Mouse (Mus musculus) ES-E14 (cell line): ENCODE results near the gene 2900011O08Rik. TPM values are rescaled to one million over a fixed set of nuclear protein-coding genes. Genes with fewer than 3 reads are reported as not detected.

ENCODE experiments used
- DNase-seq: peaks from one replicate; pipeline ENCODE4 v3.0.0-alpha.2; 2013; ENCODE audit warnings: low read depth, low spot score
- H3K27ac ChIP-seq: 2 replicates; pipeline ENCODE4 v1.5.1; 2012; ENCODE audit warnings: low read depth, mild to moderate bottlenecking, low read length, moderate library complexity, mixed read lengths; ENCODE audit not compliant: poor library complexity, insufficient read depth, severe bottlenecking
- H3K36me3 ChIP-seq: 2 replicates; pipeline ENCODE4 v1.6.1; 2012; ENCODE audit warnings: mild to moderate bottlenecking, low read length, moderate library complexity, mixed read lengths; ENCODE audit not compliant: control insufficient read depth, poor library complexity, insufficient read depth, severe bottlenecking
- H3K4me1 ChIP-seq, 2 experiments: fragments of 150-350 bp in 1 of 2; sonication (generic) in 1 of 2; 2 replicates each; pipeline ENCODE4 v1.6.1; 2012; ENCODE audit warnings: low read length in 2 of 2, mild to moderate bottlenecking in 1 of 2, mixed read lengths in 1 of 2; ENCODE audit not compliant: control insufficient read depth in 2 of 2, insufficient read depth in 2 of 2, poor library complexity in 1 of 2
- H3K4me3 ChIP-seq, 2 experiments: fragments of 150-350 bp in 1 of 2; sonication (generic) in 1 of 2; 2 replicates each; pipeline ENCODE4 v1.5.1; 2012; ENCODE audit warnings: low read length in 2 of 2, low read depth in 1 of 2, mild to moderate bottlenecking in 1 of 2, mixed read lengths in 1 of 2; ENCODE audit not compliant: insufficient read depth in 1 of 2, poor library complexity in 1 of 2, severe bottlenecking in 1 of 2
- H3K9ac ChIP-seq: 2 replicates; pipeline ENCODE4 v1.6.1; 2012; ENCODE audit warnings: low read depth, mild to moderate bottlenecking, low read length, mixed read lengths; ENCODE audit not compliant: poor library complexity, insufficient read depth, severe bottlenecking
- H3K9me3 ChIP-seq: fragments of 150-350 bp; sonication (generic); 2 replicates; pipeline ENCODE4 v1.6.1; 2012; ENCODE audit warnings: low read depth, mild to moderate bottlenecking, low read length; ENCODE audit not compliant: control insufficient read depth, insufficient read depth
- CHD2 ChIP-seq: IDR thresholded peaks from 2 replicates; pipeline ENCODE4 v1.6.1; 2014; ENCODE audit warnings: mild to moderate bottlenecking, low read depth, low read length, inconsistent platforms
- HCFC1 ChIP-seq: IDR thresholded peaks from 2 replicates; pipeline ENCODE4 v1.6.1; 2012; ENCODE audit warnings: low read length, inconsistent platforms, borderline replicate concordance; ENCODE audit not compliant: insufficient read depth
- MAFK ChIP-seq: IDR thresholded peaks from 2 replicates; pipeline ENCODE4 v1.6.1; 2014; ENCODE audit warnings: mild to moderate bottlenecking, low read depth, low read length, inconsistent platforms; ENCODE audit not compliant: insufficient read depth
- ZC3H11A ChIP-seq: IDR thresholded peaks from 2 replicates; pipeline ENCODE4 v1.6.1; 2012; ENCODE audit warnings: low read depth, mild to moderate bottlenecking, inconsistent platforms, low read length, borderline replicate concordance
- ZNF384 ChIP-seq: IDR thresholded peaks from 2 replicates; pipeline ENCODE4 v1.6.1; 2012; ENCODE audit warnings: low read depth, low read length, inconsistent platforms
- in situ Hi-C, 2 experiments: fragments of 600-800 bp; cut with MboI; formaldehyde crosslinking; loops; one replicate each; pipeline ENCODE4 v1.15.1; 2025; ENCODE audit warnings: low sequenced_read_pairs in 2 of 2, inconsistent platforms in 1 of 2; ENCODE audit not compliant: unreplicated experiment in 2 of 2
- total RNA-seq: library from RNA; depleted of rRNA; stranded (reverse); fragments of 300-350 nt; gene quantifications from 2 replicates; pipeline ENCODE4 v1.2.3, GENCODE M21; 2012

2900011O08Rik gene
- total RNA-seq, 1 experiment = 19.1 TPM

- no peak overlapping the region for H3K9ac ChIP-seq
- in situ Hi-C loops = loop anchor here in 1 of 2 experiments (10.0 kb wide), 1 partner anchor 216 kb away; the partner anchor contains the start of genes Mpv17l and Pdxdc1
- H3K36me3 ChIP-seq = peaks cover 17% of the 10 kb centered on the region
- H3K27ac ChIP-seq = no peak overlapping the region
- no peaks in the 10 kb centered on the region for H3K9me3 ChIP-seq
- H3K4me3 ChIP-seq = no peak overlapping the region
- DNase-seq = no peak
- peaks cover 6 to 9% of the 10 kb centered on the region in 2 experiments; a peak in 2 of 4 replicates for H3K4me1 ChIP-seq
- TF ChIP-seq MAFK (no peak), CHD2 (no peak)
Measured at GRCm38 (mm10) chr16:14120941-14121340, 134.5 kb downstream of the 2900011O08Rik start.

GRCm38 (mm10) chr16:14121563-14121962 is 135.2 kb downstream of the 2900011O08Rik start:
- Histone ChIP-seq H3K27ac (no peak overlapping the region), H3K36me3 (peaks cover 15% of the 10 kb centered on the region), H3K4me3 (no peak overlapping the region), H3K9ac (no peak overlapping the region), H3K4me1 (peaks cover 6 to 9% of the 10 kb centered on the region in 2 experiments; a peak in 2 of 4 replicates), H3K9me3 (no peaks in the 10 kb centered on the region)
- no peak for TF ChIP-seq HCFC1
- no peak for TF ChIP-seq ZC3H11A
- no peak for TF ChIP-seq CHD2
- TF ChIP-seq MAFK = no peak
- TF ChIP-seq ZNF384 = no peak
- no peak for DNase-seq
- in situ Hi-C loops = loop anchor here in 1 of 2 experiments (10.0 kb wide), 1 partner anchor 217 kb away; the partner anchor contains the start of genes Mpv17l and Pdxdc1

GRCm38 (mm10) chr16:14122586-14122985 is 136.2 kb downstream of the 2900011O08Rik start:
- DNase-seq = no peak
- TF ChIP-seq MAFK (no peak), ZC3H11A (peak; percentile 64; the same call in 1 of the 2 replicates)
- Histone ChIP-seq H3K27ac (peak overlapping the region; percentile 92; the same call in 1 of the 2 replicates), H3K36me3 (peaks cover 15% of the 10 kb centered on the region), H3K9ac (no peak overlapping the region), H3K4me3 (no peak overlapping the region), H3K4me1 (peaks cover 6 to 9% of the 10 kb centered on the region in 2 experiments; a peak in 2 of 4 replicates), H3K9me3 (no peaks in the 10 kb centered on the region)
- in situ Hi-C loops = loop anchor here in 1 of 2 experiments (10.0 kb wide), 1 partner anchor 218 kb away; the partner anchor contains the start of genes Mpv17l and Pdxdc1

GRCm38 (mm10) chr16:14123901-14124300 is 137.5 kb downstream of the 2900011O08Rik start:
- in situ Hi-C loops = loop anchor here in 1 of 2 experiments (10.0 kb wide), 1 partner anchor 219 kb away; the partner anchor contains the start of genes Mpv17l and Pdxdc1
- H3K27ac ChIP-seq = peak overlapping the region; percentile 92
- peaks cover 6 to 9% of the 10 kb centered on the region in 2 experiments; a peak in 2 of 4 replicates for H3K4me1 ChIP-seq
- no peak overlapping the region for H3K9ac ChIP-seq
- peak; percentile 38 for DNase-seq
- TF ChIP-seq ZC3H11A (no peak), MAFK (no peak), ZNF384 (no peak), HCFC1 (no peak), CHD2 (no peak)
- no peaks in the 10 kb centered on the region for H3K9me3 ChIP-seq
- peak overlapping the region in 1 of 2 experiments; percentile 29; a peak in 1 of 4 replicates for H3K4me3 ChIP-seq
- H3K36me3 ChIP-seq = peaks cover 15% of the 10 kb centered on the region; the same call in 1 of the 2 replicates

GRCm38 (mm10) chr16:14124709-14125108 is 138.3 kb downstream of the 2900011O08Rik start:
- H3K36me3 ChIP-seq = peaks cover 19% of the 10 kb centered on the region

More at GRCm38 (mm10) chr16:14124709-14125108, 138.3 kb downstream of the 2900011O08Rik start:
- H3K27ac ChIP-seq = peak overlapping the region; percentile 4; the same call in 1 of the 2 replicates
- TF ChIP-seq HCFC1 (no peak), CHD2 (no peak), ZNF384 (no peak)
- peaks cover 6 to 9% of the 10 kb centered on the region in 2 experiments; a peak in 2 of 4 replicates for H3K4me1 ChIP-seq
- DNase-seq = no peak
- no peaks in the 10 kb centered on the region for H3K9me3 ChIP-seq
- 0 out of 4 replicates have a peak overlapping the region, but pooled peaks of 1 of the 2 experiments have one; percentile 7 for H3K4me3 ChIP-seq
- H3K9ac ChIP-seq = no peak overlapping the region; the same call in 1 of the 2 replicates
- in situ Hi-C loops = loop anchor here in 1 of 2 experiments (10.0 kb wide), 1 partner anchor 220 kb away; the partner anchor contains the start of genes Mpv17l and Pdxdc1
